Mouse (Mus musculus) cerebellum, adult 8-10 months (tissue): ENCODE results near the gene Slamf6.
"Not testable (repeated sequence)": the region's sequence is repeated elsewhere in the genome, so short reads cannot be mapped to it uniquely, and the experiment has no call there.

Experiments used
- DNase-seq: peaks from one replicate; pipeline ENCODE4 v3.0.0; 2022

Gene Slamf6

GRCm38 (mm10) chr1:171957411-171957810 is 40.1 kb downstream of the Slamf6 start:
- no peak for DNase-seq

GRCm38 (mm10) chr1:171960726-171961125 is 43.4 kb downstream of the Slamf6 start:
- no peak for DNase-seq

GRCm38 (mm10) chr1:171961704-171962103 is 44.4 kb downstream of the Slamf6 start:
- DNase-seq: no peak

GRCm38 (mm10) chr1:171963613-171964012 is 46.3 kb downstream of the Slamf6 start:
- DNase-seq: no peak

- no peak for DNase-seq
Observed at GRCm38 (mm10) chr1:171966054-171966790, 48.9 kb downstream of the Slamf6 start.

GRCm38 (mm10) chr1:171969221-171969620 is 51.9 kb downstream of the Slamf6 start:
- no peak for DNase-seq

- DNase-seq: no peak
Observed at GRCm38 (mm10) chr1:171970854-171971586, 53.7 kb downstream of the Slamf6 start.

- DNase-seq: not testable (repeated sequence)
Observed at GRCm38 (mm10) chr1:171974361-171974760, 57.0 kb downstream of the Slamf6 start.

GRCm38 (mm10) chr1:171975377-171975776 is 58.1 kb downstream of the Slamf6 start:
- no peak for DNase-seq

- no peak for DNase-seq
Observed at GRCm38 (mm10) chr1:171975831-171976230, 58.5 kb downstream of the Slamf6 start.

- no peak for DNase-seq
Observed at GRCm38 (mm10) chr1:171976826-171977539, 59.7 kb downstream of the Slamf6 start.

GRCm38 (mm10) chr1:171977891-171978290 is 60.6 kb downstream of the Slamf6 start:
- DNase-seq: no peak

GRCm38 (mm10) chr1:171979969-171980730 is 62.8 kb downstream of the Slamf6 start:
- no peak for DNase-seq

GRCm38 (mm10) chr1:171982170-171982569 is 64.9 kb downstream of the Slamf6 start:
- DNase-seq: no peak

GRCm38 (mm10) chr1:171982740-171983139 is 65.4 kb downstream of the Slamf6 start:
- DNase-seq: no peak

GRCm38 (mm10) chr1:171983372-171984001 is 66.2 kb downstream of the Slamf6 start:
- no peak for DNase-seq

- no peak for DNase-seq
Observed at GRCm38 (mm10) chr1:171984121-171984520, 66.8 kb downstream of the Slamf6 start.

- DNase-seq: no peak
Observed at GRCm38 (mm10) chr1:171991883-171992282, 74.6 kb downstream of the Slamf6 start.

GRCm38 (mm10) chr1:171992901-171993530 is 75.7 kb downstream of the Slamf6 start:
- DNase-seq: no peak

- no peak for DNase-seq
Observed at GRCm38 (mm10) chr1:171994501-171994900, 77.2 kb downstream of the Slamf6 start.

- no peak for DNase-seq
Observed at GRCm38 (mm10) chr1:171994918-171995715, 77.8 kb downstream of the Slamf6 start.
